Mouse (Mus musculus) megakaryocyte, embryonic 14.5 days (primary cell): ENCODE measurements around the gene Ptgfrn.

ENCODE experiments used
- FLI1 ChIP-seq: IDR thresholded peaks from 2 replicates; pipeline ENCODE4 v1.6.1; 2012; ENCODE audit warnings: low read length, inconsistent platforms, mixed read lengths
- GATA1 ChIP-seq: IDR thresholded peaks from 3 replicates; pipeline ENCODE4 v1.6.1; 2012; ENCODE audit warnings: mixed read lengths, low read length, inconsistent platforms, borderline replicate concordance

DNA sequence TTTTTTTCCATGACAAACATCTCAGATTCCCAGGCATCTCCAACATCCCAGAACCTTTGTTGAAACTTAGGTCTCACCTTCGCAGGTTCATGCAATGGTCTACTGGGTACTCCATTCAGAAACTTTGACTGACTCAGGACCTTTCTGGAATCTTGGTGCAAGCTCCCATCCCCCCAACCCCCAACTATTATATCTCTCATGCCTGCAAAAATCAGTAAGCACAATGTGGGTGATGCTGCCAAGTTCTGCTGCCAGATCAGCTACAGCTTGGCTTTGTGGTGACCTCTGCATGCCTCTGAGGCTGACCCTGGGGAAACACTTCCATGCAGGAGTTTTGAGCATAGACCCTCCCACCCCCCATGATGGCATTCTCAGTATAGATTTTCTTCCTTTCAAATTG is 44.0 kb upstream of the Ptgfrn start:
- TF ChIP-seq FLI1 (no peak), GATA1 (no peak)
